Comparison of ENCODE assay signal across 9 mouse cellular contexts in genomic region chr15:79650569-79650968, GRCm38 (mm10). TPM values are rescaled to one million over a fixed set of nuclear protein-coding genes. Genes with fewer than 3 reads are reported as not detected.
DNase-seq lines count a peak whose midpoint lies in the region; ATAC-seq and TF ChIP-seq lines count a peak whose summit lies in the region.
"Had no signal": no experiment of that assay in that cellular context is flagged by ENCODE, and none has a peak within 500 bp of the region (broad histone marks: within the 10 kb centered on the region; RNA-seq: fewer than 3 reads in every experiment).

No protein-coding gene starts in this region.

- peaks cover 33% of the 10 kb centered on the region for H3K36me3 ChIP-seq in forebrain, embryonic 14.5 days (ENCODE audit: control insufficient read depth, insufficient read depth, low read length)
- H3K36me3 ChIP-seq in forebrain, embryonic 10.5 days (replicated peaks) = peaks cover 33% of the 10 kb centered on the region
- H3K36me3 ChIP-seq in neural tube, embryonic 15.5 days = peaks cover 28% of the 10 kb centered on the region
- no peaks in the 10 kb centered on the region for H3K36me3 ChIP-seq in embryonic facial prominence, embryonic 11.5 days (replicated peaks; ENCODE audit: control insufficient read depth, insufficient read depth, low read depth, low read length)
- no peaks in the 10 kb centered on the region for H3K36me3 ChIP-seq in thymus, adult 2 months (ENCODE audit: control insufficient read depth, insufficient read depth, low read length)

- TF ChIP-seq POLR2A in thymus, adult 2 months (IDR thresholded peaks at IDR 0.05; ENCODE audit: control insufficient read depth, extremely low read depth, insufficient read depth, low read length, poor library complexity) = no peak

- H3K9ac ChIP-seq in forebrain, embryonic 14.5 days (ENCODE audit: low read length) = no peak overlapping the region
- H3K9ac ChIP-seq in neural tube, embryonic 15.5 days (replicated peaks) = no peak overlapping the region
- no peak overlapping the region for H3K9ac ChIP-seq in embryonic facial prominence, embryonic 11.5 days (replicated peaks; ENCODE audit: low read length)
- H3K9ac ChIP-seq: hindbrain, embryonic 15.5 days had no signal

- H3K4me3 ChIP-seq in forebrain, embryonic 14.5 days (ENCODE audit: low read depth, low read length) = no peak overlapping the region
- no peak overlapping the region for H3K4me3 ChIP-seq in forebrain, embryonic 10.5 days
- no peak overlapping the region for H3K4me3 ChIP-seq in neural tube, embryonic 15.5 days (replicated peaks)
- H3K4me3 ChIP-seq in embryonic facial prominence, embryonic 11.5 days (ENCODE audit: low read depth, low read length) = no peak overlapping the region
- H3K4me3 ChIP-seq in thymus, adult 2 months (ENCODE audit: control insufficient read depth, insufficient read depth, low read length) = no peak overlapping the region
- H3K4me3 ChIP-seq: hindbrain, embryonic 15.5 days had no signal

- H3K27ac ChIP-seq in forebrain, embryonic 14.5 days (ENCODE audit: low read depth, low read length) = no peak overlapping the region
- no peak overlapping the region for H3K27ac ChIP-seq in forebrain, embryonic 10.5 days
- H3K27ac ChIP-seq in neural tube, embryonic 15.5 days (replicated peaks) = no peak overlapping the region
- H3K27ac ChIP-seq in embryonic facial prominence, embryonic 11.5 days (replicated peaks; ENCODE audit: low read depth, low read length) = no peak overlapping the region
- no peak overlapping the region for H3K27ac ChIP-seq in thymus, adult 2 months (ENCODE audit: control insufficient read depth, insufficient read depth, low read length)
- H3K27ac ChIP-seq: hindbrain, embryonic 15.5 days had no signal

- no peaks in the 10 kb centered on the region for H3K9me3 ChIP-seq in forebrain, embryonic 14.5 days (replicated peaks; ENCODE audit: control insufficient read depth, low read length)
- no peaks in the 10 kb centered on the region for H3K9me3 ChIP-seq in forebrain, embryonic 10.5 days
- H3K9me3 ChIP-seq in neural tube, embryonic 15.5 days (replicated peaks) = no peaks in the 10 kb centered on the region
- H3K9me3 ChIP-seq in embryonic facial prominence, embryonic 11.5 days (replicated peaks; ENCODE audit: control insufficient read depth, low read length) = no peaks in the 10 kb centered on the region
- H3K9me3 ChIP-seq: hindbrain, embryonic 15.5 days had no signal

- ATAC-seq in forebrain, embryonic 14.5 days = no peak
- ATAC-seq in neural tube, embryonic 15.5 days (ENCODE audit: low FRiP score) = no peak
- ATAC-seq in embryonic facial prominence, embryonic 11.5 days (replicated peaks; ENCODE audit: insufficient number of reproducible peaks, low FRiP score, low TSS enrichment, low read depth) = no peak

- no peaks in the 10 kb centered on the region for H3K4me1 ChIP-seq in forebrain, embryonic 14.5 days (ENCODE audit: control insufficient read depth, insufficient read depth, low read length)
- no peaks in the 10 kb centered on the region for H3K4me1 ChIP-seq in forebrain, embryonic 10.5 days
- no peaks in the 10 kb centered on the region for H3K4me1 ChIP-seq in neural tube, embryonic 15.5 days
- H3K4me1 ChIP-seq in embryonic facial prominence, embryonic 11.5 days (ENCODE audit: control insufficient read depth, insufficient read depth, low read length) = no peaks in the 10 kb centered on the region
- H3K4me1 ChIP-seq in thymus, adult 2 months (replicated peaks; ENCODE audit: control insufficient read depth, insufficient read depth, low read length) = no peaks in the 10 kb centered on the region
- H3K4me1 ChIP-seq: hindbrain, embryonic 15.5 days had no signal

- peak; percentile 43 for DNase-seq in forebrain, embryonic 14.5 days (ENCODE audit: low spot score)
- no peak for DNase-seq in forebrain, embryonic 10.5 days (ENCODE audit: extremely low spot score, low spot score)
- peak; percentile 46 for DNase-seq in neural tube, embryonic 10.5 days (ENCODE audit: extremely low spot score, low spot score)
- DNase-seq in embryonic facial prominence, embryonic 11.5 days (ENCODE audit: low spot score) = peak; percentile 40
- DNase-seq in lung, postnatal 25 days (ENCODE audit: low spot score) = peak; percentile 45
- peak; percentile 60 for DNase-seq in thymus, adult 2 months
- DNase-seq in frontal cortex, postnatal 36 days (ENCODE audit: low spot score in 2 of 2) = no peak

- no peak overlapping the region for H3K4me2 ChIP-seq in forebrain, embryonic 14.5 days (ENCODE audit: low read length)
- H3K4me2 ChIP-seq in neural tube, embryonic 15.5 days = no peak overlapping the region
- no peak overlapping the region for H3K4me2 ChIP-seq in embryonic facial prominence, embryonic 11.5 days (ENCODE audit: low read depth, low read length)
- H3K4me2 ChIP-seq: hindbrain, embryonic 15.5 days had no signal

- no peaks in the 10 kb centered on the region for H3K27me3 ChIP-seq in forebrain, embryonic 14.5 days (replicated peaks; ENCODE audit: control insufficient read depth, insufficient read depth, low read length)
- H3K27me3 ChIP-seq in forebrain, embryonic 10.5 days (ENCODE audit: poor library complexity, severe bottlenecking) = no peaks in the 10 kb centered on the region
- H3K27me3 ChIP-seq in neural tube, embryonic 15.5 days (replicated peaks) = no peaks in the 10 kb centered on the region
- H3K27me3 ChIP-seq in embryonic facial prominence, embryonic 11.5 days (ENCODE audit: control insufficient read depth, insufficient read depth, low read length) = no peaks in the 10 kb centered on the region
- no peaks in the 10 kb centered on the region for H3K27me3 ChIP-seq in thymus, adult 2 months (ENCODE audit: control insufficient read depth, insufficient read depth, low read length)
- H3K27me3 ChIP-seq: hindbrain, embryonic 15.5 days had no signal

- TF ChIP-seq CTCF in thymus, adult 2 months (IDR thresholded peaks at IDR 0.05; ENCODE audit: borderline replicate concordance, control insufficient read depth, extremely low read depth, insufficient read depth, low read length, poor library complexity) = no peak

RNA-seq across cellular contexts. Expression of gene Fam227a, which starts 8.2 kb away (rescaled TPM):
- polyA plus RNA-seq in forebrain, embryonic 14.5 days (2014; fragmentation: Nextera tagmentation; extraction: Ambion mirVana) = 3.4 and 5.3 TPM in 2 replicates
- polyA plus RNA-seq in forebrain, embryonic 10.5 days (2016; fragmentation: Nextera tagmentation; extraction: Ambion mirVana) = 1.8 and 2.5 TPM in 2 replicates
- polyA plus RNA-seq in neural tube, embryonic 15.5 days (2015; fragmentation: Nextera tagmentation; extraction: Ambion mirVana) = 3.0 and 3.7 TPM in 2 replicates
- 1.8 and 3.3 TPM in 2 replicates for polyA plus RNA-seq in embryonic facial prominence, embryonic 11.5 days (2014; fragmentation: Nextera tagmentation; extraction: Ambion mirVana)
- polyA plus RNA-seq in thymus, adult 2 months (2012; rRNA removed) = 1.0 and 1.2 TPM in 2 replicates

RNA-seq across cellular contexts. Expression of gene Cby1, which starts 8.4 kb away (rescaled TPM):
- polyA plus RNA-seq in forebrain, embryonic 14.5 days (2014; fragmentation: Nextera tagmentation; extraction: Ambion mirVana) = 111 and 118 TPM in 2 replicates
- 79.1 and 80.3 TPM in 2 replicates for polyA plus RNA-seq in forebrain, embryonic 10.5 days (2016; fragmentation: Nextera tagmentation; extraction: Ambion mirVana)
- polyA plus RNA-seq in neural tube, embryonic 15.5 days (2015; fragmentation: Nextera tagmentation; extraction: Ambion mirVana) = 85.0 and 94.6 TPM in 2 replicates
- 64.3 and 66.2 TPM in 2 replicates for polyA plus RNA-seq in embryonic facial prominence, embryonic 11.5 days (2014; fragmentation: Nextera tagmentation; extraction: Ambion mirVana)
- 16.0 and 17.9 TPM in 2 replicates for polyA plus RNA-seq in thymus, adult 2 months (2012; rRNA removed)

RNA-seq across cellular contexts. Expression of gene Tomm22, which starts 20.1 kb away (rescaled TPM):
- 299 and 300 TPM in 2 replicates for polyA plus RNA-seq in forebrain, embryonic 14.5 days (2014; fragmentation: Nextera tagmentation; extraction: Ambion mirVana)
- polyA plus RNA-seq in forebrain, embryonic 10.5 days (2016; fragmentation: Nextera tagmentation; extraction: Ambion mirVana) = 268 and 286 TPM in 2 replicates
- polyA plus RNA-seq in neural tube, embryonic 15.5 days (2015; fragmentation: Nextera tagmentation; extraction: Ambion mirVana) = 231 and 246 TPM in 2 replicates
- 308 and 320 TPM in 2 replicates for polyA plus RNA-seq in embryonic facial prominence, embryonic 11.5 days (2014; fragmentation: Nextera tagmentation; extraction: Ambion mirVana)
- polyA plus RNA-seq in thymus, adult 2 months (2012; rRNA removed) = 51.7 and 65.2 TPM in 2 replicates

RNA-seq across cellular contexts. Expression of gene Josd1, which starts 37.1 kb away (rescaled TPM):
- 14.7 and 15.2 TPM in 2 replicates for polyA plus RNA-seq in forebrain, embryonic 14.5 days (2014; fragmentation: Nextera tagmentation; extraction: Ambion mirVana)
- polyA plus RNA-seq in forebrain, embryonic 10.5 days (2016; fragmentation: Nextera tagmentation; extraction: Ambion mirVana) = 16.6 and 18.6 TPM in 2 replicates
- polyA plus RNA-seq in neural tube, embryonic 15.5 days (2015; fragmentation: Nextera tagmentation; extraction: Ambion mirVana) = 20.6 and 21.8 TPM in 2 replicates
- polyA plus RNA-seq in embryonic facial prominence, embryonic 11.5 days (2014; fragmentation: Nextera tagmentation; extraction: Ambion mirVana) = 16.4 and 17.4 TPM in 2 replicates
- 23.8 and 30.5 TPM in 2 replicates for polyA plus RNA-seq in thymus, adult 2 months (2012; rRNA removed)

RNA-seq across cellular contexts. Expression of gene Gtpbp1, which starts 40.1 kb away (rescaled TPM):
- 36.2 and 43.5 TPM in 2 replicates for polyA plus RNA-seq in forebrain, embryonic 14.5 days (2014; fragmentation: Nextera tagmentation; extraction: Ambion mirVana)
- polyA plus RNA-seq in forebrain, embryonic 10.5 days (2016; fragmentation: Nextera tagmentation; extraction: Ambion mirVana) = 48.3 and 52.5 TPM in 2 replicates
- 43.2 and 44.0 TPM in 2 replicates for polyA plus RNA-seq in neural tube, embryonic 15.5 days (2015; fragmentation: Nextera tagmentation; extraction: Ambion mirVana)
- 29.2 and 31.6 TPM in 2 replicates for polyA plus RNA-seq in embryonic facial prominence, embryonic 11.5 days (2014; fragmentation: Nextera tagmentation; extraction: Ambion mirVana)
- polyA plus RNA-seq in thymus, adult 2 months (2012; rRNA removed) = 91.3 and 114 TPM in 2 replicates

Comparison
In these comparisons a context has a peak if more than half of its experiments do, and no peak if none do; other contexts are left out.
1. DNase-seq: peak in forebrain, embryonic 14.5 days (single experiment), neural tube, embryonic 10.5 days (single experiment), embryonic facial prominence, embryonic 11.5 days (single experiment), lung, postnatal 25 days (single experiment) and thymus, adult 2 months (single experiment); none in forebrain, embryonic 10.5 days (single experiment) and frontal cortex, postnatal 36 days (0 of 2).